Mouse (Mus musculus) liver, adult 2 months (tissue): ENCODE measurements around the gene Cdiptos. TPM values are rescaled to one million over a fixed set of nuclear protein-coding genes. Genes with fewer than 3 reads are reported as not detected.

Experiments used
- DNase-seq: peaks from one replicate; pipeline ENCODE4 v3.0.0-alpha.2; 2011; ENCODE audit warnings: low read depth, low spot score; ENCODE audit errors: extremely low read depth
- H3K27ac ChIP-seq: fragments of 200-500 bp; replicated peaks from 2 replicates; pipeline ENCODE4 v1.5.1; 2012; ENCODE audit warnings: low read depth, mild to moderate bottlenecking, control low read depth, inconsistent platforms, low read length; ENCODE audit not compliant: insufficient read depth
- H3K27me3 ChIP-seq: fragments of 200-500 bp; 2 replicates; pipeline ENCODE4 v1.6.1; 2012; ENCODE audit warnings: mild to moderate bottlenecking, moderate library complexity, low read length, inconsistent platforms; ENCODE audit not compliant: control insufficient read depth, insufficient read depth
- H3K36me3 ChIP-seq: fragments of 200-500 bp; 2 replicates; pipeline ENCODE4 v1.6.1; 2012; ENCODE audit warnings: low read length, inconsistent platforms; ENCODE audit not compliant: control insufficient read depth, insufficient read depth
- H3K4me1 ChIP-seq: fragments of 200-500 bp; 2 replicates; pipeline ENCODE4 v1.6.1; 2011; ENCODE audit warnings: low read length; ENCODE audit not compliant: control insufficient read depth, insufficient read depth
- H3K4me3 ChIP-seq: fragments of 200-500 bp; 2 replicates; pipeline ENCODE4 v1.5.1; 2011; ENCODE audit warnings: low read depth, mild to moderate bottlenecking, control low read depth, low read length, moderate library complexity; ENCODE audit not compliant: insufficient read depth
- H3K79me2 ChIP-seq: fragments of 200-500 bp; 2 replicates; pipeline ENCODE4 v1.6.1; 2012; ENCODE audit warnings: inconsistent platforms, mild to moderate bottlenecking, low read length, moderate library complexity; ENCODE audit not compliant: control insufficient read depth, insufficient read depth
- H3K9ac ChIP-seq: fragments of 200-500 bp; 2 replicates; pipeline ENCODE4 v1.6.1; 2012; ENCODE audit warnings: low read depth, mild to moderate bottlenecking, control low read depth, inconsistent platforms, low read length
- CTCF ChIP-seq: fragments of 200-500 bp; IDR thresholded peaks from 2 replicates; pipeline ENCODE4 v1.5.1; 2011; ENCODE audit warnings: low read depth, low read length, control low read depth
- POLR2A ChIP-seq: fragments of 200-500 bp; IDR thresholded peaks from 2 replicates; pipeline ENCODE4 v1.6.1; 2011; ENCODE audit warnings: low read length, control low read depth; ENCODE audit not compliant: insufficient read depth; ENCODE audit errors: extremely low read depth
- WGBS: fragments of 180-500 bp; shearing (Covaris S2); methylation state at CpG from one replicate; pipeline ENCODE4 v1.1.7; 2018; 5-methylcytosine and 5-hydroxymethylcytosine counted together
- polyA plus RNA-seq: library from polyadenylated mRNA; depleted of rRNA; stranded (reverse); fragments of >200 nt; gene quantifications from 2 replicates; pipeline ENCODE4 v1.2.3, GENCODE M21; 2012
- total RNA-seq: library from RNA; depleted of rRNA; stranded (reverse); fragments of >200 nt; gene quantifications from 2 replicates; pipeline ENCODE4 v1.2.3, GENCODE M21; 2014

Gene Cdiptos
- total and polyA plus RNA-seq, 2 experiments, result 0.09 to 0.23 TPM

DNA sequence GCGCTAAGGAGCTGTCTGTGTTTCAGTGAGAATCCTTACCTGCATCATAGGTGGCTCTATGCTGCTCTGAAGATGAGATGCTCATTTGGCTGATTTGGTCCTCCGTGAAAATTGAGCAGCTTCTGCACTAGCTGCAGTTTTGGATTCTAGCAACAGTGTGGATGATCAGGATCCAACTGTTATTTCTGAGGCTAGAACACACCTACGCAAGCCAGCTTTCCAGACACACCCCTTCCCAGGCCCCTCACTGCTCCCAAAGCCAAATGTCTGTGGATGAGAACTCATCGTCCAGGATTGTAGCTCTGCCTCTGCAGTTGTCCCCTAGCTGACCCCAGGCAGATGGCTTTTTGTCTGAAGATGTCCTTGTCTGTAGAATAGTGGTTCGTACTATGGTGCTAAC, 14.8 kb downstream of the Cdiptos start:
- TF ChIP-seq CTCF, result no peak
- no peak for TF ChIP-seq POLR2A
- WGBS, result 92% methylated on average over 5 of the region's 5 CpGs
- no peak overlapping the region for H3K9ac ChIP-seq

DNA sequence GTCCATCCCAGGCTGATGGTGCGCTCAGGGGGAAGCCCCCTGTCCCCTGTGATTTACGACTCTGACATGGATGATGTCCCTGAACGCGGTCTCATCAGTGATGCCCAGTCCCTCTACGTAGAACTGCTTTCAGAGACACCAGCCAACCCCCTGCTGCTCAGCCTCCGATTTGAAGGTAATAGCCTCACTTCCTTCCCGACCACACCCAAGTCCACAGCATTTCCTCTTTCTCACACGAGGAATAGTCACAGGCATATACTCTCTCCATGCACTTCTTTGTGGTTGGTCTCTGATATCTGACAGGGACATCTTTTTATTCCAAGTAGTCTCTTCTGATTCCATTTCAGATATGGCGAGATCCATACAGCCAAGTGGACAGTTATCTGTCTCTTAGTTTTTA, 16.1 kb downstream of the Cdiptos start:
- DNase-seq, result no peak
- no peaks in the 10 kb centered on the region for H3K27me3 ChIP-seq
- H3K27ac ChIP-seq, result no peak overlapping the region
- H3K4me3 ChIP-seq, result no peak overlapping the region
- H3K36me3 ChIP-seq, result no peaks in the 10 kb centered on the region
- WGBS, result 75% methylated on average over 9 of the region's 9 CpGs
- no peak overlapping the region for H3K9ac ChIP-seq
- TF ChIP-seq POLR2A, result no peak
- no peaks in the 10 kb centered on the region for H3K79me2 ChIP-seq
- no peaks in the 10 kb centered on the region for H3K4me1 ChIP-seq

More for the DNA sequence above, 14.8 kb downstream of the Cdiptos start:
- Histone ChIP-seq H3K4me3 (no peak overlapping the region), H3K79me2 (no peaks in the 10 kb centered on the region), H3K27me3 (no peaks in the 10 kb centered on the region), H3K4me1 (no peaks in the 10 kb centered on the region), H3K36me3 (no peaks in the 10 kb centered on the region), H3K27ac (no peak overlapping the region)
- DNase-seq, result no peak

DNA sequence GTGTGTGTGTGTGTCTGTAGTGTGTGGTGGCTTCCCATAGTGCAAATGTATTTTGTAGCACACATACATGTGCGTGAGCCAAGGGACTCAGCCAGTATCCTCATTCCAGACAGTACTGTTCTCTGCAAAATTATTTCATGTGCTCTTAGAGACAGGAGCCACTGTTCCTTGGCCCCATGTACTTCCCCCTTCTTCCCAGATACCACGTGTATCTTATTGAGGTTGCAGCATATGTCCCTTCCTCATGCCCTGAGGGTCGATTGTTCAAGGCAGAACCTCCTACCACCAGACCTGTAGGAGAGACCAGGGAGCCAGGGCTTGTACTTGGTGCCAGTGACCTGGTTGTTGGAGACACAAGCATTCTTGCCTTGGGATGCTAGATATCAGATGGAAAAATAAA, 20.8 kb downstream of the Cdiptos start:
- Histone ChIP-seq H3K79me2 (no peaks in the 10 kb centered on the region), H3K9ac (no peak overlapping the region), H3K4me1 (no peaks in the 10 kb centered on the region), H3K27me3 (peaks cover 6% of the 10 kb centered on the region; the same call in 1 of the 2 replicates), H3K27ac (no peak overlapping the region), H3K36me3 (no peaks in the 10 kb centered on the region), H3K4me3 (no peak overlapping the region)
- 53% methylated on average over 3 of the region's 3 CpGs for WGBS
- DNase-seq, result no peak
- no peak for TF ChIP-seq POLR2A
- no peak for TF ChIP-seq CTCF

DNA sequence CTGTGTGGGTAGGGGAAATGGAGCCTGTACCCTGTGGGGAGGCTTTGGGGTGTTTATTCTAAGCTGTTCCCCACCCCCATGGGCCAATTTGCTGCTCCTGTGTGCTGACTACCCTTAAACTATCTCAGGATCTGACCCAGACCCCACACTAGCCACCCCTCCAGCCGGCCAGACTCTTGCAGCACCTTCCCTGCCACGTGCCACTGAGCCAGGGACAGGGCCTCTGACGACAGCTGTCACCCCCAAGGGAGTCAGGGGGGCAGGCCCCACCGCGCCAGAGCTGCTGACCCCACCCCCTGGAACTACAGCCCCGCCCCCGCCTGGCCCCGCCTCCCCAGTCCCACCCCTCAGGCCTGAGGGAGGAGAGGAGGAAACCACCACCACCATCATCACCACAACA, 23.3 kb downstream of the Cdiptos start:
- H3K79me2 ChIP-seq, result no peaks in the 10 kb centered on the region
- TF ChIP-seq CTCF (no peak), POLR2A (no peak)
- WGBS, result 2% methylated on average over 8 of the region's 8 CpGs
- no peak overlapping the region for H3K9ac ChIP-seq
- H3K4me1 ChIP-seq, result no peaks in the 10 kb centered on the region; the same call in 1 of the 2 replicates
- H3K36me3 ChIP-seq, result no peaks in the 10 kb centered on the region
- H3K27me3 ChIP-seq, result peaks cover 6% of the 10 kb centered on the region; the same call in 1 of the 2 replicates
- no peak overlapping the region for H3K4me3 ChIP-seq
- no peak overlapping the region for H3K27ac ChIP-seq
- DNase-seq, result no peak

DNA sequence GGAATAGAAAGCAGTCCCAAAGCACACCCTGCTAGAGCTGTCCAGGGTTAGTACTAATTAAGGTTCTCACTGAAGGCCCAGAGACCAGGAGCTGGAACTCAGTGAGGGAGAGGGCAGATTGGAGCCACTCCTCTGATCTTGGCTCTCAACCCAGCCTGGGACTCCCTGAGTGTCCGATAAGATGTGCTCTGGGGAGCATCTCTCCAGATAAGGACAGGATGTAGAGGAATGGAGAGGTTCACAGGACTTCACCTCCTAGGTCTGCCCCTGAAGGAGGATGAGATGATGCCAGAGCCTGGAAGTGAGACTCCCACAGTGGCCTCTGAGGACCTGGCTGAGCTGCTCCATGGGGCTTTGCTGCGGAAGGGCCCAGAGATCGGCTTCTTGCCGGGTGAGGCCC, 24.2 kb downstream of the Cdiptos start:
- 47% methylated on average over 4 of the region's 4 CpGs for WGBS
- Histone ChIP-seq H3K9ac (no peak overlapping the region), H3K27me3 (peaks cover 6% of the 10 kb centered on the region; the same call in 1 of the 2 replicates), H3K4me3 (no peak overlapping the region), H3K79me2 (no peaks in the 10 kb centered on the region), H3K4me1 (no peaks in the 10 kb centered on the region; the same call in 1 of the 2 replicates), H3K36me3 (no peaks in the 10 kb centered on the region), H3K27ac (no peak overlapping the region)
- no peak for TF ChIP-seq POLR2A
- TF ChIP-seq CTCF, result no peak
- no peak for DNase-seq

DNA sequence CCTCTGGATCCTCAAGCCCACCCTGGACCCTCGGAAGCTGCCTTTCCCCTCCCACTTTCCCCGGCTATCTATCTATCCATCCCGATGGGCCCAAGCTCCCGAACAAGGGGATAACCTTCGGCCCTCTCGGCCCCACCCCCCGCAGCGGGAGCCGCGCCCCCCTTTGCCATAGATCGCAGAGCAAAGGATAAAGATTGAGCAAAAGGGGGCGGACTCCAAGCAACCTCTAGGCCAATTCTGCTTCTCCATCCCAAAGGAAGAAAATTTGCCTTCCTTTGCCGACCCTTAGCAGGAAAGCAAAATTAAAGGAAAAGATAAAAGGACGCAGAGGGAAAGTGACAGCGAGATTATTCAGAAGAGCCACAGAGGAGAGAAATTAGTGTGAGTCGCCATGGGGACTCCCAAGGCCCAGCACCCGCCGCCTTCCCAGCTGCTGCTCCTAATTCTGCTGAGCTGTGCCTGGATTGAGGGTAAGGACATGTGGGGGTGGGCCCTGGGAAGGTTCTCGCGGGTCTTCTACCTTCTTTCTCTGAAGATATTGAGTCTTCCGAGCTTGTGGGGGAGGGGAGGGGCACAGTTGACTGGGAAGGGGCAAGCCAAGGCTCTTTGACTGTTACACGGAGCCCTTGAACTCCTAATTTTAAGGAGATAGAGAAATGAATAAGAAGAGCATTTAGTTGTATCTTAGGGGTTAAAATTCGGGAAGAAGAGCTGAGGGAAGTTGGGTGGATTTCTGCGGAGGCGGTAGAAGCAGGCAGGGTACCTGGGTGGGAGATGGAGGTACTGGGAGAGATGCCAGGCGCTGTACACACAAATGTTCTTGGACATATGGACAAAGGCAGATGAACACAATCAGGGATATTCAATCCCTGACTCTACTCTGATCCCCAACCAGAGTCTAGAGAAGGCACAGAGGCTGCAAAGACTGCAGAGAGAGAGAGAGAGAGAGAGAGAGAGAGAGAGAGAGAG, 25.0 kb downstream of the Cdiptos start:
- WGBS, result 14% methylated on average over 26 of the region's 26 CpGs
- Histone ChIP-seq H3K79me2 (no peaks in the 10 kb centered on the region), H3K4me3 (no peak overlapping the region), H3K36me3 (no peaks in the 10 kb centered on the region), H3K27me3 (peaks cover 6% of the 10 kb centered on the region; the same call in 1 of the 2 replicates), H3K9ac (no peak overlapping the region), H3K4me1 (no peaks in the 10 kb centered on the region; the same call in 1 of the 2 replicates), H3K27ac (no peak overlapping the region)
- no peak for DNase-seq
- TF ChIP-seq CTCF, result no peak
- no peak for TF ChIP-seq POLR2A
